Mouse (Mus musculus) urinary bladder, postnatal 10 days (tissue): Measurements from ENCODE around the gene D130052B06Rik.

Experiments
- DNase-seq: peaks from one replicate; pipeline ENCODE4 v3.0.0; 2022; ENCODE audit warnings: low spot score

The D130052B06Rik gene

GRCm38 (mm10) chr11:33598986-33599385 lies at the start of gene D130052B06Rik:
D130052B06Rik (plus strand) TSS chr11:33599302.
- DNase-seq = no peak

GRCm38 (mm10) chr11:33550861-33551560 lies 48.1 kb upstream of the D130052B06Rik start:
- DNase-seq = no peak

GRCm38 (mm10) chr11:33554123-33554522 lies 45.0 kb upstream of the D130052B06Rik start:
- no peak for DNase-seq

GRCm38 (mm10) chr11:33563921-33564320 lies 35.2 kb upstream of the D130052B06Rik start:
- DNase-seq = no peak

- no peak for DNase-seq
These were observed 28.7 kb upstream of the D130052B06Rik start for GRCm38 (mm10) chr11:33570413-33570812.

- no peak for DNase-seq
These were observed 24.2 kb upstream of the D130052B06Rik start for GRCm38 (mm10) chr11:33574944-33575343.

- no peak for DNase-seq
These were observed 20.2 kb upstream of the D130052B06Rik start, which contains the start of gene Gabrp for GRCm38 (mm10) chr11:33578859-33579258. Gabrp (minus strand) TSS chr11:33578959.

- DNase-seq = no peak
These were observed 19.5 kb upstream of the D130052B06Rik start for GRCm38 (mm10) chr11:33579621-33580020.

- DNase-seq = no peak
These were observed 12.5 kb upstream of the D130052B06Rik start for GRCm38 (mm10) chr11:33586614-33587013.

- no peak for DNase-seq
These were observed 8.3 kb upstream of the D130052B06Rik start for GRCm38 (mm10) chr11:33590771-33591170.

- DNase-seq = no peak
These were observed 6.3 kb upstream of the D130052B06Rik start for GRCm38 (mm10) chr11:33592826-33593225.

- DNase-seq = no peak
These were observed 2.4 kb upstream of the D130052B06Rik start for GRCm38 (mm10) chr11:33596655-33597054.

GRCm38 (mm10) chr11:33603174-33603573 lies 4.1 kb downstream of the D130052B06Rik start:
- no peak for DNase-seq

GRCm38 (mm10) chr11:33607784-33608183 lies 8.7 kb downstream of the D130052B06Rik start:
- DNase-seq = no peak

- no peak for DNase-seq
These were observed 15.1 kb downstream of the D130052B06Rik start for GRCm38 (mm10) chr11:33614218-33614617.

GRCm38 (mm10) chr11:33627136-33627742 lies 28.1 kb downstream of the D130052B06Rik start:
- no peak for DNase-seq

GRCm38 (mm10) chr11:33637107-33637506 lies 38.0 kb downstream of the D130052B06Rik start:
- DNase-seq = no peak

GRCm38 (mm10) chr11:33649358-33649757 lies 50.3 kb downstream of the D130052B06Rik start:
- no peak for DNase-seq

GRCm38 (mm10) chr11:33654485-33654884 lies 55.4 kb downstream of the D130052B06Rik start:
- no peak for DNase-seq

GRCm38 (mm10) chr11:33655221-33655620 lies 56.1 kb downstream of the D130052B06Rik start:
- DNase-seq = no peak

- DNase-seq = no peak
These were observed 56.9 kb downstream of the D130052B06Rik start for GRCm38 (mm10) chr11:33655861-33656593.

GRCm38 (mm10) chr11:33660016-33660913 lies 61.2 kb downstream of the D130052B06Rik start:
- no peak for DNase-seq
